Mouse (Mus musculus): ENCODE data around the gene Dapp1. TPM values are rescaled to one million over a fixed set of nuclear protein-coding genes. Genes with fewer than 3 reads are reported as not detected.

Dapp1 gene
- total and polyA plus RNA-seq, 3 experiments: 4.0 to 6.9 (median 5.0) TPM

GRCm38 (mm10) chr3:137935570-137936525 is 45.5 kb downstream of the Dapp1 start:
- intact Hi-C loops (cut with DNase I): loop anchor here (5.0 kb wide), 2 partner anchors 56 to 211 kb away; no protein-coding TSS in a partner anchor
- Histone ChIP-seq H3K27me3 (ENCODE audit: control insufficient read depth, insufficient read depth, low read length) (no peaks in the 10 kb centered on the region), H3K36me3 (ENCODE audit: control insufficient read depth, insufficient read depth, low read length) (no peaks in the 10 kb centered on the region), H3K9ac (ENCODE audit: low read depth, low read length) (no peak overlapping the region), H3K27ac (no peak overlapping the region), H3K4me3 (no peak overlapping the region), H3K79me2 (replicated peaks; ENCODE audit: control insufficient read depth, insufficient read depth, low read length) (no peaks in the 10 kb centered on the region), H3K4me1 (ENCODE audit: control insufficient read depth, insufficient read depth, low read length) (no peaks in the 10 kb centered on the region)
- no peak for DNase-seq
- 76% methylated on average over 5 of the region's 5 CpGs for WGBS
- no peak for TF ChIP-seq POLR2A (IDR thresholded peaks at IDR 0.05; ENCODE audit: insufficient read depth, low read depth, low read length)
- TF ChIP-seq EP300 (IDR thresholded peaks at IDR 0.05; ENCODE audit: insufficient read depth, low read depth, low read length): no peak
- no peak for TF ChIP-seq CTCF (IDR thresholded peaks at IDR 0.05)

GRCm38 (mm10) chr3:137933986-137934385 is 47.4 kb downstream of the Dapp1 start:
- intact Hi-C loops (cut with DNase I): no loop called here
- TF ChIP-seq CTCF (IDR thresholded peaks at IDR 0.05): no peak
- TF ChIP-seq EP300 (IDR thresholded peaks at IDR 0.05; ENCODE audit: insufficient read depth, low read depth, low read length): no peak
- no peak for TF ChIP-seq POLR2A (IDR thresholded peaks at IDR 0.05; ENCODE audit: insufficient read depth, low read depth, low read length)
- 61% methylated on average over 3 of the region's 3 CpGs for WGBS
- Histone ChIP-seq H3K9ac (ENCODE audit: low read depth, low read length) (no peak overlapping the region), H3K36me3 (ENCODE audit: control insufficient read depth, insufficient read depth, low read length) (no peaks in the 10 kb centered on the region), H3K27me3 (ENCODE audit: control insufficient read depth, insufficient read depth, low read length) (no peaks in the 10 kb centered on the region), H3K4me3 (no peak overlapping the region), H3K4me1 (ENCODE audit: control insufficient read depth, insufficient read depth, low read length) (no peaks in the 10 kb centered on the region), H3K27ac (no peak overlapping the region), H3K79me2 (replicated peaks; ENCODE audit: control insufficient read depth, insufficient read depth, low read length) (no peaks in the 10 kb centered on the region)
- no peak for DNase-seq

GRCm38 (mm10) chr3:137932748-137933147 is 48.6 kb downstream of the Dapp1 start:
- TF ChIP-seq CTCF (IDR thresholded peaks at IDR 0.05): no peak
- no peak for TF ChIP-seq EP300 (IDR thresholded peaks at IDR 0.05; ENCODE audit: insufficient read depth, low read depth, low read length)
- TF ChIP-seq POLR2A (IDR thresholded peaks at IDR 0.05; ENCODE audit: insufficient read depth, low read depth, low read length): no peak

GRCm38 (mm10) chr3:137929940-137930339 is 51.4 kb downstream of the Dapp1 start:
- Histone ChIP-seq H3K27me3 (ENCODE audit: control insufficient read depth, insufficient read depth, low read length) (no peaks in the 10 kb centered on the region), H3K9ac (ENCODE audit: low read depth, low read length) (no peak overlapping the region), H3K4me1 (ENCODE audit: control insufficient read depth, insufficient read depth, low read length) (no peaks in the 10 kb centered on the region), H3K36me3 (ENCODE audit: control insufficient read depth, insufficient read depth, low read length) (no peaks in the 10 kb centered on the region), H3K27ac (no peak overlapping the region), H3K79me2 (replicated peaks; ENCODE audit: control insufficient read depth, insufficient read depth, low read length) (no peaks in the 10 kb centered on the region), H3K4me3 (no peak overlapping the region)
- no peak for DNase-seq
- intact Hi-C loops (cut with DNase I): no loop called here
- 70% methylated on average over 3 of the region's 3 CpGs for WGBS
- TF ChIP-seq POLR2A (IDR thresholded peaks at IDR 0.05; ENCODE audit: insufficient read depth, low read depth, low read length) (no peak), EP300 (IDR thresholded peaks at IDR 0.05; ENCODE audit: insufficient read depth, low read depth, low read length) (no peak), CTCF (IDR thresholded peaks at IDR 0.05) (no peak)

More at GRCm38 (mm10) chr3:137932748-137933147, 48.6 kb downstream of the Dapp1 start:
- intact Hi-C loops (cut with DNase I): no loop called here
- H3K4me1 ChIP-seq (ENCODE audit: control insufficient read depth, insufficient read depth, low read length): no peaks in the 10 kb centered on the region
- no peaks in the 10 kb centered on the region for H3K36me3 ChIP-seq (ENCODE audit: control insufficient read depth, insufficient read depth, low read length)
- H3K27me3 ChIP-seq (ENCODE audit: control insufficient read depth, insufficient read depth, low read length): no peaks in the 10 kb centered on the region
- no peak overlapping the region for H3K27ac ChIP-seq
- DNase-seq: no peak
- H3K79me2 ChIP-seq (replicated peaks; ENCODE audit: control insufficient read depth, insufficient read depth, low read length): no peaks in the 10 kb centered on the region
- no peak overlapping the region for H3K9ac ChIP-seq (ENCODE audit: low read depth, low read length)
- WGBS: 72% methylated on average over 7 of the region's 7 CpGs
- no peak overlapping the region for H3K4me3 ChIP-seq

- Histone ChIP-seq H3K27me3 (ENCODE audit: control insufficient read depth, insufficient read depth, low read length) (no peaks in the 10 kb centered on the region), H3K79me2 (replicated peaks; ENCODE audit: control insufficient read depth, insufficient read depth, low read length) (no peaks in the 10 kb centered on the region), H3K9ac (ENCODE audit: low read depth, low read length) (no peak overlapping the region), H3K27ac (no peak overlapping the region), H3K36me3 (ENCODE audit: control insufficient read depth, insufficient read depth, low read length) (peaks cover 2% of the 10 kb centered on the region; the same call in 1 of the 2 replicates), H3K4me1 (ENCODE audit: control insufficient read depth, insufficient read depth, low read length) (no peaks in the 10 kb centered on the region), H3K4me3 (no peak overlapping the region)
- no peak for TF ChIP-seq POLR2A (IDR thresholded peaks at IDR 0.05; ENCODE audit: insufficient read depth, low read depth, low read length)
- TF ChIP-seq EP300 (IDR thresholded peaks at IDR 0.05; ENCODE audit: insufficient read depth, low read depth, low read length): no peak
- TF ChIP-seq CTCF (IDR thresholded peaks at IDR 0.05): 0 out of 2 replicates have a peak, but pooled peaks have one; percentile 12
- intact Hi-C loops (cut with DNase I): no loop called here
- WGBS: 87% methylated on average over 4 of the region's 4 CpGs
- no peak for DNase-seq
These were observed 54.3 kb downstream of the Dapp1 start for GRCm38 (mm10) chr3:137927010-137927409.

GRCm38 (mm10) chr3:137920594-137920993 is 60.8 kb downstream of the Dapp1 start:
- TF ChIP-seq EP300 (IDR thresholded peaks at IDR 0.05; ENCODE audit: insufficient read depth, low read depth, low read length): no peak
- TF ChIP-seq CTCF (IDR thresholded peaks at IDR 0.05): no peak
- TF ChIP-seq POLR2A (IDR thresholded peaks at IDR 0.05; ENCODE audit: insufficient read depth, low read depth, low read length): no peak
- peaks cover 5% of the 10 kb centered on the region for H3K36me3 ChIP-seq (ENCODE audit: control insufficient read depth, insufficient read depth, low read length)
- no peaks in the 10 kb centered on the region for H3K27me3 ChIP-seq (ENCODE audit: control insufficient read depth, insufficient read depth, low read length)
- no peak overlapping the region for H3K9ac ChIP-seq (ENCODE audit: low read depth, low read length)
- WGBS: 86% methylated on average over 4 of the region's 4 CpGs
- DNase-seq: no peak
- peaks cover 4% of the 10 kb centered on the region for H3K4me1 ChIP-seq (ENCODE audit: control insufficient read depth, insufficient read depth, low read length)
- H3K27ac ChIP-seq: no peak overlapping the region
- no peak overlapping the region for H3K4me3 ChIP-seq
- intact Hi-C loops (cut with DNase I): loop anchor here (5.0 kb wide), 1 partner anchor 227 kb away; no protein-coding TSS in a partner anchor
- H3K79me2 ChIP-seq (replicated peaks; ENCODE audit: control insufficient read depth, insufficient read depth, low read length): peaks cover 2% of the 10 kb centered on the region
